Mouse (Mus musculus) skeletal muscle tissue, adult 2 months (tissue): ENCODE results near the gene Il27.
"Not testable (repeated sequence)": the region's sequence is repeated elsewhere in the genome, so short reads cannot be mapped to it uniquely, and the experiment has no call there.

Source experiments
- DNase-seq: peaks from one replicate; pipeline ENCODE4 v3.0.0-alpha.2; 2012; ENCODE audit warnings: low read depth, low spot score

The Il27 gene

DNA sequence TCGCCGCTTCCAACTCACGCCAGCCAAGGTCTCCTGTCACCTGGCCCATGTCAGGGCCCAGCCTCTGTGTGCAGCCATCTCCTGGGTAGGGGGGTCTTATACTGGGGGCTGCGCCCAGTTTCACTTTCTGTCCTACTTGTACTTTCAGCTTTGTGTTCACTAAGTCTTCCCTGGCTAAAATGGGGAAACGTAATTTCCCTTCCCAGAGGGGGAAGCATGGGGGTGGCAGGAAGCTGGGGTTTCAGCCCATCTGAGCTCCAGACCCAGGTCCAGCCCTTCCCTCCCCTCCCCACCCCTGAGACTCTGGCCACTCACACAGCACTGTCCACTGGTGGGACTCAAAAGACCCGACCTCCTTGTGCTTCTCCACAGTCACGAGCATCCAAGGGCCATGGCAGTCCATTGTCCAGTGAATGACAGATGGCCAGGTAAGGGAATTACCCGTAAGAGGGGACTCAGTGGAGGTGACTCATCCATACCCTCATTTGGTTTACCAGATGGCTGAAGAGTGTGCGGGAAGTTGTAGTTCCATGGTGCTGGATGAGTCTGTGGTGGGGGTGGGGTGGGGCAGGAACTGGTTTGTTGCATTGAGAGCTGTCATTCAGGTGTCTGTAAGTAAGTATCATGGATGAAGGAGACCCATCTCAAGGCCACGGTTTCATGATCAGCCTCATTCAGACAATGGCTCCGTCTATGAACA, at the start of gene Il27:
Gene Il27 (minus strand): TSS at position 80 of the 700 bp plus-strand sequence.
- no peak for DNase-seq

- no peak for DNase-seq
These were observed 49.6 kb upstream of the Il27 start for GRCm38 (mm10) chr7:126644345-126644744.

- not testable (repeated sequence) for DNase-seq
These were observed 48.5 kb upstream of the Il27 start for GRCm38 (mm10) chr7:126643244-126643617.

DNA sequence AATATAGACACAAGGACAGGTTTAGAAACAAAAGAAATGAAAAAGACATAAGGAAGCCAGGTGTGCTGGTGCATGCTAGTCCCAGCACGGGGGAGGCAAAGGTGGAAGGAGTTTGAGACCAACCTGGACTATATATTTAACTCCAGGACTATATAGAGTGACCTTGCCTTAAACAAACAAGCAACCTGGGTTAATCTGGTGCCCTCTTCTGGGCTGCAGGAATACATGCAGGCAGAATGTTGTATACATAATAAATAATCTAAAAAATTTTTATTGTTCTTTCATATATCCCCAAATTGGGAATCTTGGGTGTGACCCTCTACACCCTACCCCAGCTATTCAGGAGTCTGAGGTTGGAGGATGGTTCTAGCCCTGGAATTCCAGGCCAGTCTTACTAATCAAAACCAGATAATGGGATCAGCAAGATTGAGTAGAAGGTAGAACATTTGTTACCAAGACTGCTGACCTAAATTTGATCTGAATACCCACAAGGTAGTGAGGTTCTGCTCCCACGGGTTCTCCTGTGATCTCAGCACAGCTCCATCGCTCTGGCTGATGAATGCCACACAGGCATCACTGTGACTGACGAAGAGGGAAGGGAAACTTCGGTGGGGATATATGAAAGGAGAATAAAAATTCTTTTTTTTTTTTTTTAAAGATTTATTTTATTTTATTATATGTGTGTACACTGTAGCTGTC, 48.0 kb upstream of the Il27 start:
- DNase-seq = no peak

DNA sequence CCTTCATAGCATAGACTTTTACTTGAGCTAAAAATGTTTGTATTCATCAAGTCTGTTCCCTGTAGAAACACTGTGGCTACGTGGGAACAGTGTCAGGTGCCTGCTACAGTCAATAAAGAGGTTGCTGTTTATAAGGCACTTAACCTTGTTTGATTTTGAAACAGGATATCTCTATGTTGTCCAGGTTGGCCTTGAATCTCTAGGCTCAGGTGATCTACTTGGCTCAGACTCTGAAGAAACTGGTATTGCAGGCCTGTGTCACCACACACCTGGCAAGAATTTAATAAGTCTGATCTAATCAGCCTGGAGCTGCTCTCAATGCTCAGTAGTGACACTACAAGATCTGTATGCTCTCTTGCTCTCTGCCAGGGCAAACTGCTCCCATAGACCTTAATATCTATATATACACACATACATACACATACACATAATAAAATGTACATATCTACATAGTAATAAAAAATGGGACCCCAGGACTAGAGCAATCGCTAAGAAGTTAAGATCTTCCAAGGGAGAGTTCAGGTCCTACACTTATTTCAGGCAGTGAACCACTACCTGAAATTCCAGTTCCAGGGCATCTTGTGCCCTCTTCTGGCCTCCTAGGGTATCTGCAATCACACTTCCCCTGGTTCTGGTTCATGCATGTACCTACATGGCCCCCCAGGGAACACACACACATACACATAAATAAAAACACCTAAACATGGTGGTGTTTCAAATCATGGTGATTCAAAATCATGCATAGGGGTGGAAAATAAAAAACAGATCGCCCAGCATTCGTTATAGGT, 42.2 kb upstream of the Il27 start:
- no peak for DNase-seq

GRCm38 (mm10) chr7:126635375-126635774, 40.6 kb upstream of the Il27 start:
- no peak for DNase-seq

- DNase-seq = no peak
These were observed 37.7 kb upstream of the Il27 start for GRCm38 (mm10) chr7:126632478-126632877.

GRCm38 (mm10) chr7:126630824-126631518, 36.2 kb upstream of the Il27 start, which contains the start of gene Nupr1:
TSS of gene Nupr1 (minus strand) at chr7:126630861.
- no peak for DNase-seq

- no peak for DNase-seq
These were observed 35.2 kb upstream of the Il27 start for GRCm38 (mm10) chr7:126629915-126630314.

DNA sequence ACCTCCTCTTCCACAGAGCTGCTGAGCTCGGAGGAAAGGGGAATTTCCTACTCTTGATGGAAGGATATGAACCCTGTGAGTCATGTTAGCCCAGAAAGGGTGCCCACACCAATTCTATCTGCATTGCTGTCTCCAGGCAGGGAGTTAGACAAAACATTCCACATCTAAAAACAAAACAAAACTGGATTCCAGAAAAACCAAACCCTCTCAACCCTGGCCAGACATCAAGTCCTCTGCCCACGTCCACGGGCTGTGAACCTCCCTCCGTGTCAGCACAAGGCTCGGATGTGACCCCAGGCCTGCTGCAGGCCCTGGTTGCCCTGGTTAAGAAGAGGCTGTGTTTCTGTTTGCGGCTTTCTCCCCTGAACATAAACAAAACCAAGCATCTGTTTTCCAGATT, 33.4 kb upstream of the Il27 start:
- no peak for DNase-seq

DNA sequence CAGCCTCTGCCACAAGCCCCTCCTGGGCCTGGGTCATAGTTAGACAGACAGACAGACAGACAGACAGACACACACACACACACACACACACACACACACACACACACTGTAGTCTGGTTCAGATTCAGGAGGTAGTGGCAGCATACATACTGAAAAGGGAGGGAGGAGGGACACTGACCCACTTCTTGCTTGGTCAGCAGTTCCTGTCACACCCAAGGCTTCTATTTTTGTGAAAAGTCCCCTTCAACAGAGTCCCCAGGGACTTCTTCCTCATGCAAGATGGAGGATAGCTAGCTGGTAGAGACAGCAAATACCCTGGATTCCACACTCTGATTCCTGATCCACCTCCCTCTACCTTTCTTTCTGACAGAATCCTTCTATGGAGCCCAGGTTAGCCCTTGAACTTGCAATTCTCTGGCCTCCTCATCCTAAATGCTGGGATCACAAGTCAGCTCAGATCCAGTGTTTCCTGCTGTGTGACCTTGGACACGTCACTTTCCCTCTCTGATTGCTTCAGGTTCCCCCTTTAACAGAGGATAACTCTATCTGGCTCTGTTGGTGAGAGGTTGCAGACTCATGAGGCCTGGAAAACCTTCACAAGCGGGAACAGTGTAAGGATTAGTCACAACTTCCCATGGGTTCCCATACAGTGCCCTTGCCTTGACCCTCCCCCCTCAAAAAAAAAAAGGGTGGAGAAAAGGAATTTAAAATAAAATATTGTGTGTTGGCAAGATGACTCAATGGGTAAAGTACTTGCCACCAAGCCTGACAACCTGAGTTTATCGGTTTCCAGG, 31.3 kb upstream of the Il27 start:
- peak; percentile 54 for DNase-seq

DNA sequence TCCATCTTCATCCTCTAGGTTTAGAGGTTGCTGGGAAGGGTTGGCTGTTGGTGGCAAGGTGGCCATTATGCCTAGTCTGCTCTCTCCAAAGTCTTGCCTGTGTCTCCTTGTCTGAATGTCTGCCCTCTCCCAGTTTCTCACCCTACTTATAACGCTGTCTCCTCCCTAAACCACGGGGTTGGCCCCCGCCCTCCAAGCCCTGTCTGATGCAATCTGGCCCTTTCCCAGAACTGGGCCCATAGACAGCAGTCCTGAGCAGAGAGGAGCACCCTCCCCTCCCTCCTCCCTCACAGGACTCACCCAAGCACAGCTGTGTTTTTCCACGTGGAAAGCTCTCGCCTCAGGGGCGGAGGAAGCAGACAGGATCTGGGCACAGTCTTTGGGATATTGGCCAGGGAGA, 30.6 kb upstream of the Il27 start:
- DNase-seq = peak; percentile 97

DNA sequence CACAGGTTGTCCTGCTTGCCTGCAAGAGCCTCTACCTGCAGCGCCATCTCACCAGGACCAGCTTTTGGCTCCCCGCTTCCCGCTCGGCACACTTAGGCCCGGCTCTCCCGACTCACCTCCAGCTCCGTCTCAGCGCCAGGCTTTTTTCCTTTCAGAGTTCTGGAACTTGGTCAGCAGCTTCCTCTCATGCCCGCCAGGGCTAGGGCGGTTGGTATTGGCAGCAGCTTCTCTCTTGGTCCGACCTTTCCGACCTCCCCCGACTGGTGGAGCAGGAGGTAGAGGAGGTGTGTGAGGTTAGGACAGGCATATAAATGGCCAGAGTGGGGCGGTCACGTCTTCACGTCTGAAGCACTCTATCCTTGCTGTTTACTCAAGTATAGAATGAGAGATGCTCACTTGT, 30.0 kb upstream of the Il27 start:
- DNase-seq = no peak

GRCm38 (mm10) chr7:126623381-126623780, 28.6 kb upstream of the Il27 start:
- DNase-seq = no peak

DNA sequence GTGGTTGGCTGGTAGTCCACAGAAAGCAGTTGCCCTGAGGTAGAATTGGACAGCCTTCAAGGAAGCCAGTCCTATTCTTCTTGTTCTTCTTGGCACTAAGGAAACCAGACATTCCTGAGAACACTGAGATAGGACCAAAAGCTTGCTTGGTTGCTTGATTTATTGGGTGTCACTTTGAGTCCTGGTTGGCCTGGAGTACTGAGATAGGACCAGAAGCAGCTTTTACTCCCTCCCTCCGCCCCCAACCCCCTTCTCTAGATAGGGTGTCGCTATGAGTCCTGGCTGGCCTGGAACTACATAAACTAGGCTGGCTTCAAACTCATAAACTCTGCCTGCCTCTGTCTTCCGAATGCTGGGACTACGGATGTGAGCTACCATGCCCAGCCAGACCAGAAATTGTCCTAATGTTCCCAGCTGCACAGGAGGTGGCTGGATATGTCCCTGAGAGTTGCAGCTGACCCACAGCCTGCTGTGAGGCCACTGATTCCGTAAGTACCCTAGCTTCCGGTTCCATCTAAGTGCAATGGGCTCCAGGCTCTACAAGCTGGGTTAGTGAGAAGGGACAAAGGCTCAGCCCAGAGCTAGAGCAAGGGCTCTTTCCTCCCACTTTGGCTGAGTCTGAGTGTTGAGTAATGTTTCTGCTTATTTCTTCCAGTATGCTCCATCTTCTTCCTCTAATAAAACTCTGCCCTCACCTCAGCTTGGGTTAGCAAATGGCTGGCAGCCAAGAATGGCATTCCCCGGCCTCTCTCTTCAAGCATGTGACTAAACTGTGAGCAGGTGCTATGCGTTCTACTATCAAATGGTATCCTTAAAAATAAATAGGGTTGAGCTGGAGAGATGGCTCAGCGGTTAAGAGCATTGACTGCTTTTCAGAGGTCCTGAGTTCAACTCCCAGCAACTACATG, 27.0 kb upstream of the Il27 start:
- no peak for DNase-seq

DNA sequence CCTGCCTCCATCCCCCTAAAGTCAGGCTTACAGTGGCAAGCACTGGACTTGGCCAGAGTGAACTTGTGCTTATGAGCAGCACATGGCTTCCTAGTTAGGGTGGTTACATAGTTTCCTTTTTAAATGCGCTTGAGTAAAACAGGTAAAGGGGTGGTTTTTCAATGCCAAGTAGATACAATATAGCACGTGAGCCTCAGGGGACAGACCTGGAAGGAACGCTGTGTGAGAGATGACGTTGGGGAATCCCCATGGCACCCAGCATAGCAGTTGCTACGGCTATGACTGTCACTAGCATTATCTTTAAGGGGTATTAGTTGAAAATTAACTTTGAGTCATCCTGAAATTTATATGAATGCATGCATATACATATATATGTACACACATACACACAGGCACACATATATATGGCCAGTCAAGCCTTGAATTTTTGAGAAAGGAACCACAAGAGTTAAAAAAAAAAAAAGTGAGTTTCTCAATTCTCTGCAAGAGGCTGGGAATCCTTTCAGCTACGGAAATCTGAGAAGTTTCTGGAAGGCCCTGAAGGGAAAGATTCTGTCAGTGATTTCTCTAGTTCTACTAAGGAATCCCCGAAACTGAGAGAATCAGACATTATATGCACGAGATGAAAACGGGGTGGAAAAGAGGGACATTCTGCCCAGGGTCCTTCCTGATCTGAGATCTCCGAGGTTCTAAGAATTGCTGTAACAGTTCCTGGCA, 25.0 kb upstream of the Il27 start:
- DNase-seq = peak; percentile 29

GRCm38 (mm10) chr7:126616707-126617106, 22.0 kb upstream of the Il27 start:
- DNase-seq = no peak

DNA sequence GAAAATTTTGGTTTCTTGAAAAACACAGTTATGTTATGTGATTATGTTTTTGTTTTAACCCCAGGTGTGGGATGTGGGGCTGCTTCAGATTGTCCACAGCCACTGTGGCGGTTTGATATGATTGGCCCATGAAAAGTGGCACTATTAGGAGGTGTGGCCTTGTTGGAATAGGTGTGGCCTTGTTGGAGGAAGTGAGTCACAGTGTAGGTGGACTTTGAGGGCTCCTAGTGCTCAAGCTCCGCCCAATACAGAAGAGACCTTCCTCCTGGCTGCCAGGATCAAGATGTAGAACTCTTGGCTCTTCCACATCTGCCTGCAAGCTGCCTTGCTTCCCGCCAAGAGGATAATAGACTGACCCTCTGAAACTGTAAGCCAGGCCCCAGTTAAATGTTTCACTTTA, 18.0 kb upstream of the Il27 start:
- DNase-seq = no peak

DNA sequence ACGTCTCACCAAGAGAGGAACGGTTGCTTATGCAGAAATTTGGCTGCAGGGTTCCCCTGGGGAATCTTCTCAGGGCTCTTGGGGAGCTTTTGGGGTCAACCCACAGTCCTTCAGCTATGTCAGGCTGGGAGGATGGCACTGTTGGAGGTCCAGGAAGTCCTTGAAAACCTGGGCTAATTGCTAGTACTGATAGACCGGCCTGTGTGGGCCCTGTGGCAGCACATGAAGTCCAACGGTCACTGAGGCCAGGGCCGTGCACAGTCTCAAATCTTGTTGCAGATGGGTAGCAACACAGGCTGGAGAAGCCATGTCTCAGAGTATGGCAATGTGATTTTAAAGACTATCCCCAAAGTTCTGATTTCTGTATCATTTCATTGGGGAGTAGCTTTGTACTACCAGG, 13.1 kb upstream of the Il27 start:
- no peak for DNase-seq
